Mouse (Mus musculus): ENCODE measurements around the gene Cd320. TPM values are rescaled to one million over a fixed set of nuclear protein-coding genes. Genes with fewer than 3 reads are reported as not detected.
"Not testable (repeated sequence)": the region's sequence is repeated elsewhere in the genome, so short reads cannot be mapped to it uniquely, and the experiment has no call there.

The Cd320 gene
- polyA plus RNA-seq, 1 experiment from 2014 or later = 59.8 TPM

DNA sequence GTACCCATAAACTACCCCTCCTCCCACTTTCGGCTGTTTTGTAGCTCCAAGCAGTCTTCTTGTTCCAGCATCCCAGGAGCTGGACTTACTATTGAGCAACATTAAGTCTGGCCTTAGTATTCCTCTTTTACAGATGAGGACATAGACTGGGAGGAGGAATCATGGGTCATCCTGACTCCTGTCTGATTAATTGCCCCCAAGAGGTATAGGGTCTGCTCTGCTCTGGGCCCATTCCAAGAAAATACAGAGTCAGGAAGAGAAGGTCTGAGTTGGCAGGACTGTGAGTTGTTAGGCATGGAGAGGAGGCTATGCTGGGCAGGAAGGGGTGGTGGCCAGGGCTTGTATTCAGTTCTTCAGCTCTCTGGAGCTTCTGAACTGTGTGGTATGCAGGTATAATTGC is 1.3 kb downstream of the Cd320 start:
- peak overlapping the region; percentile 90 for H3K4me3 ChIP-seq (replicated peaks; ENCODE audit: low read depth, low read length)
- DNase-seq (no peak), ATAC-seq (ENCODE audit: low FRiP score, low TSS enrichment) (no peak)
- peak overlapping the region; percentile 95 for H3K4me2 ChIP-seq (ENCODE audit: low read length)
- peaks cover 15% of the 10 kb centered on the region for H3K4me1 ChIP-seq (ENCODE audit: control insufficient read depth, insufficient read depth, low read length)
- WGBS = 77% methylated on average over 1 of the region's 1 CpGs
- H3K27ac ChIP-seq (replicated peaks; ENCODE audit: low read depth, low read length) = no peak overlapping the region
- H3K9me3 ChIP-seq (ENCODE audit: control insufficient read depth, low read length) = no peaks in the 10 kb centered on the region
- peaks cover 30% of the 10 kb centered on the region for H3K36me3 ChIP-seq (ENCODE audit: control insufficient read depth, insufficient read depth, low read length)
- H3K27me3 ChIP-seq (ENCODE audit: control insufficient read depth, insufficient read depth, low read length) = no peaks in the 10 kb centered on the region
- peak overlapping the region; percentile 72; the same call in 1 of the 2 replicates for H3K9ac ChIP-seq (replicated peaks; ENCODE audit: low read length)

DNA sequence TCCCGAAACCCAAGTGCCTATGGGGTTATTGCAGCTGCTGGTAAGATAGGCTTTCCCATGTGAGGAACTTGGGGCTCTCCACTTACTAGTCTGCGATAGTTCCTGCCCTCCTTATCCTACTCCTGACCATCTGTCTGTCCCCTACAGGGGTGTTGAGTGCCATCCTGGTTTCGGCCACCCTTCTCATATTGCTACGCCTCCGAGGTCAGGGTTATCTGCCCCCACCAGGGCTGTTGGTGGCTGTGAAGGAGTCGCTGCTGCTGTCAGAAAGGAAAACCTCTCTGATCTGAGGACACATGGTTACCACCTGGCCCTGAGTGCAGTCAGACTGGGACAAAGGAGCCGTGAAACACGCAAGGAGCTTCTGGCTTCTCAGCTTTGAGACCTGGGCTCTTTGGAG is 5.2 kb downstream of the Cd320 start:
- Histone ChIP-seq H3K9ac (replicated peaks; ENCODE audit: low read length) (no peak overlapping the region), H3K9me3 (ENCODE audit: control insufficient read depth, low read length) (no peaks in the 10 kb centered on the region), H3K36me3 (ENCODE audit: control insufficient read depth, insufficient read depth, low read length) (peaks cover 32% of the 10 kb centered on the region)

DNA sequence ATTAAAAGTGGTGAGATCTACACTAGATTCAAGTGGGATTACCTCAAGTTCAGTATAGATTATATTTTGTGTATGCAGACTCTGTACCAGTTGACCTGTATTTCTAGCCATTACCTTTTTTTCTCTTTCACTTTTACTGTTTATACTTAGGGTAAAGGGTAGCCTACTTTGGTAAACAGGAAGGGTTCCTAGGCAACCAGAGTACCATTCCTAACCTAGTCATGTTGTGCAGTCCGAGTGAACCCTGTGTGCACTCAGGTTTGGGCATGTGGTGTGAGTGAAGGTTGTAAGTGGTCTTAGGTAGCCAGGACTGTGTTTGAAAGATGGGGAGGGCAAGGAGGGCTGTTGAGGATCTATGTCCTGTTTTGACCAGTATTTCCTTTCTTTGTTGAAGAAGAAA is 8.4 kb downstream of the Cd320 start:
- no peak for DNase-seq
- no peak overlapping the region for H3K9ac ChIP-seq (replicated peaks; ENCODE audit: low read length)
- no peaks in the 10 kb centered on the region for H3K4me1 ChIP-seq (ENCODE audit: control insufficient read depth, insufficient read depth, low read length)

More for the DNA sequence above, 5.2 kb downstream of the Cd320 start:
- ATAC-seq (ENCODE audit: low FRiP score, low TSS enrichment) (no peak), DNase-seq (no peak)
- Histone ChIP-seq H3K27me3 (ENCODE audit: control insufficient read depth, insufficient read depth, low read length) (no peaks in the 10 kb centered on the region), H3K4me1 (ENCODE audit: control insufficient read depth, insufficient read depth, low read length) (peaks cover 15% of the 10 kb centered on the region), H3K27ac (replicated peaks; ENCODE audit: low read depth, low read length) (no peak overlapping the region), H3K4me2 (ENCODE audit: low read length) (no peak overlapping the region), H3K4me3 (replicated peaks; ENCODE audit: low read depth, low read length) (no peak overlapping the region)
- 95% methylated on average over 8 of the region's 8 CpGs for WGBS

DNA sequence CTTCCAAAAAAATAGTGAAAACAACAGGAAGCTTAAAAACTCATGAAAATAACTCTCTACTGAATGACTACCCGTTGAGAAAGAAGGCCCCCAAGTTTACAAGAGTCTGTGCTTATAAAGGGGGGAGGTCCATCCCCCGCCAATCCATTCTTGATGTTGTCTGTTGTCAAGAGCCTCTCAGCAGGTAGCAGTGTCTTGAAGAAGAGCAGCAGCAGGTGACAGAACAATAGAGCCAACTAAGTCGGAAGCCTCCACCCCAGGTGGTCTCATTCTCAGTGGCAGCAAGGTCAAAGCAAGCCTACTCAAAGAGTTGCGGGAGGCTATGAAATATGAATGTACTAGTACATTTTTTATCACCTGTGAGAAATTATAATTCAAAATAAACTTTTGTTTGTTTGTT is 14.9 kb downstream of the Cd320 start:
- H3K27me3 ChIP-seq (ENCODE audit: control insufficient read depth, insufficient read depth, low read length) = no peaks in the 10 kb centered on the region
- H3K27ac ChIP-seq (replicated peaks; ENCODE audit: low read depth, low read length) = no peak overlapping the region
- no peak overlapping the region for H3K4me3 ChIP-seq (replicated peaks; ENCODE audit: low read depth, low read length)
- no peaks in the 10 kb centered on the region for H3K4me1 ChIP-seq (ENCODE audit: control insufficient read depth, insufficient read depth, low read length)
- WGBS = 60% methylated on average over 4 of the region's 4 CpGs
- no peak overlapping the region for H3K9ac ChIP-seq (replicated peaks; ENCODE audit: low read length)
- no peak overlapping the region for H3K4me2 ChIP-seq (ENCODE audit: low read length)
- H3K36me3 ChIP-seq (ENCODE audit: control insufficient read depth, insufficient read depth, low read length) = no peaks in the 10 kb centered on the region
- no peaks in the 10 kb centered on the region for H3K9me3 ChIP-seq (ENCODE audit: control insufficient read depth, low read length)
- no peak for ATAC-seq (ENCODE audit: low FRiP score, low TSS enrichment)
- no peak for DNase-seq

More for the DNA sequence above, 8.4 kb downstream of the Cd320 start:
- Histone ChIP-seq H3K4me3 (replicated peaks; ENCODE audit: low read depth, low read length) (no peak overlapping the region), H3K27ac (replicated peaks; ENCODE audit: low read depth, low read length) (no peak overlapping the region), H3K4me2 (ENCODE audit: low read length) (no peak overlapping the region), H3K36me3 (ENCODE audit: control insufficient read depth, insufficient read depth, low read length) (peaks cover 31% of the 10 kb centered on the region), H3K27me3 (ENCODE audit: control insufficient read depth, insufficient read depth, low read length) (no peaks in the 10 kb centered on the region), H3K9me3 (ENCODE audit: control insufficient read depth, low read length) (no peaks in the 10 kb centered on the region)
- no peak for ATAC-seq (ENCODE audit: low FRiP score, low TSS enrichment)
- 84% methylated on average over 1 of the region's 1 CpGs for WGBS

DNA sequence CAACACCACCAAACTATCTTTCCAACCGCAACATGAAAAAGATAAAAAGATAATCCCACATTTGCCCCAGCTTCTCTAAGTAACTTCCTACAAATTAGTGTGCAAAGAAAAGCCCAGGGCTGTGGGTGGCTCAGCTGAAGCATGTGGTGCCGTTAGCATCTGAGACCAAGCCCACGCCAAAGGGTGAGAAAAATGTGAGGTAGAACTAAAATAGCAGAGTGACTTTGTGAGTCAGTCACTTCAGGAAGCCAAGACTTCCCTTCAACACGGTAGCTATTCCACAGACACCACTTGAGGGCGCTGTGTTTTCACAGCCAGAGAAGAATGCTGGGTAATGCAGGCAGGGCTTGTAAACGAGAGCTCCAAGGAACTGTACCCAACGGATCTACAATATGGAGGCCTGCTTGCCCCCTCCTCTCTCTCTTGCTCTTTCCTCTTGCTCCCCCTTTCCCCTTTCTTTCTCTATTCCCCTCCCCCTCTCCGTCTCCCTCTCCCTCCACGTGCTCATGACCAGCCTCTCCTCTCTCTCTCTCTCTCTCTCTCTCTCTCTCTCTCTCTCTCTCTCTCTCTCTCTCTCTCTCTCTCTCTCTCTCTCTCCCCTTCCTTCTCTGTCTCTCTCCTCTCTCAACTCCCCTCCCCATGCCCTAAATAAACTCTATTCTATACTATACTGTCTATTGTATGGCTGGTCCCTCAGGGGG is 22.6 kb downstream of the Cd320 start:
- Histone ChIP-seq H3K4me2 (ENCODE audit: low read length) (no peak overlapping the region), H3K4me1 (ENCODE audit: control insufficient read depth, insufficient read depth, low read length) (no peaks in the 10 kb centered on the region), H3K9me3 (ENCODE audit: control insufficient read depth, low read length) (no peaks in the 10 kb centered on the region), H3K36me3 (ENCODE audit: control insufficient read depth, insufficient read depth, low read length) (no peaks in the 10 kb centered on the region), H3K27me3 (ENCODE audit: control insufficient read depth, insufficient read depth, low read length) (no peaks in the 10 kb centered on the region), H3K27ac (replicated peaks; ENCODE audit: low read depth, low read length) (no peak overlapping the region), H3K9ac (replicated peaks; ENCODE audit: low read length) (no peak overlapping the region), H3K4me3 (replicated peaks; ENCODE audit: low read depth, low read length) (no peak overlapping the region)
- ATAC-seq (ENCODE audit: low FRiP score, low TSS enrichment) = no peak
- 42% methylated on average over 9 of the region's 9 CpGs for WGBS
- peak; percentile 3 for DNase-seq

DNA sequence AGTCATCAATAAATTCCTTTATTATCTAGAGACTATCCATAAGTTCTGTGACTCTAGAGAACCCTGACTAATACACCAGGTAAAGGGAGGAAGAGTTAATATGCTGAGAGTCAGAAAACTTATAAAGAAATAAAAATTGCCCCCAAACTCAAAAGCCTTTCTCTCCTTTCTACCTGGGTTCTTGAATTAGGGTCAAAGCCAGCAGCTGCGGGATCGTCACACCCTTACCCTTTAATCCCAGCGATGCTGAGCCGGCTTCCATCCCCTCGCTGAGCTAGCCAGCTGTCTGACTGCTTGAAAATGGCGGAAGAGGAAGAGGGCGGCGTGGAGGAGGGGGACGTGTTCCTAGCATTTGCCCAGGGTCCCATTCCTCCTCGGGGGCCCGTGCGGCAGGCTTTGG is 30.6 kb downstream of the Cd320 start, which contains the start of gene Gm7029:
Gm7029 (plus strand) TSS at position 301 of the 400 bp plus-strand sequence.
- H3K9ac ChIP-seq (replicated peaks; ENCODE audit: low read length); H3K27me3 ChIP-seq (ENCODE audit: control insufficient read depth, insufficient read depth, low read length); H3K36me3 ChIP-seq (ENCODE audit: control insufficient read depth, insufficient read depth, low read length); DNase-seq; H3K4me1 ChIP-seq (ENCODE audit: control insufficient read depth, insufficient read depth, low read length); ATAC-seq (ENCODE audit: low FRiP score, low TSS enrichment); H3K27ac ChIP-seq (replicated peaks; ENCODE audit: low read depth, low read length); H3K9me3 ChIP-seq (ENCODE audit: control insufficient read depth, low read length); H3K4me3 ChIP-seq (replicated peaks; ENCODE audit: low read depth, low read length); H3K4me2 ChIP-seq (ENCODE audit: low read length): not testable (repeated sequence)
- 76% methylated on average over 3 of the region's 12 CpGs for WGBS

DNA sequence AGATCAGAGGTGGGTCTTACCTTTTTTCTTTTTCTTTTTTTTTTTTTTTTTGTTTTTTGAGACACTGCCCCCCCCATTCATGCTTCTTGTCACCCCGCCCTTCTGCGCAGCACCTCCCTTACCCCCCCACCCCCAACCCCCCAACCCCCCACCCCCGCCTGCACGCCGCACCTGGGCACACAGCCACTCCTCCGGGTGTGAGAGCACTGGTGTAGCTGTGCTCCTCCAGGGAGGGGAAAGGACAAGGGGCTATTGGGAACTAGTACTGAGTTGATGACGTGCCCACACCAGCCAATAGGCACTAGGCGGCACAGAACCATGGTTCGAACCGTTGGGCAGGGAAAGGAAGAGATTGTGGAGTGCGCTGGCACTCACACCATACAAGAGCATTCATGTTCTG is 31.5 kb downstream of the Cd320 start:
- Histone ChIP-seq H3K27me3 (ENCODE audit: control insufficient read depth, insufficient read depth, low read length) (no peaks in the 10 kb centered on the region), H3K4me1 (ENCODE audit: control insufficient read depth, insufficient read depth, low read length) (no peaks in the 10 kb centered on the region), H3K36me3 (ENCODE audit: control insufficient read depth, insufficient read depth, low read length) (0 out of 2 replicates have a peak, but pooled peaks cover 3% of the 10 kb centered on the region), H3K9me3 (ENCODE audit: control insufficient read depth, low read length) (no peaks in the 10 kb centered on the region), H3K9ac (replicated peaks; ENCODE audit: low read length) (no peak overlapping the region), H3K4me2 (ENCODE audit: low read length) (no peak overlapping the region), H3K4me3 (replicated peaks; ENCODE audit: low read depth, low read length) (no peak overlapping the region), H3K27ac (replicated peaks; ENCODE audit: low read depth, low read length) (no peak overlapping the region)
- ATAC-seq (ENCODE audit: low FRiP score, low TSS enrichment) (no peak), DNase-seq (no peak)
- 82% methylated on average over 11 of the region's 11 CpGs for WGBS

DNA sequence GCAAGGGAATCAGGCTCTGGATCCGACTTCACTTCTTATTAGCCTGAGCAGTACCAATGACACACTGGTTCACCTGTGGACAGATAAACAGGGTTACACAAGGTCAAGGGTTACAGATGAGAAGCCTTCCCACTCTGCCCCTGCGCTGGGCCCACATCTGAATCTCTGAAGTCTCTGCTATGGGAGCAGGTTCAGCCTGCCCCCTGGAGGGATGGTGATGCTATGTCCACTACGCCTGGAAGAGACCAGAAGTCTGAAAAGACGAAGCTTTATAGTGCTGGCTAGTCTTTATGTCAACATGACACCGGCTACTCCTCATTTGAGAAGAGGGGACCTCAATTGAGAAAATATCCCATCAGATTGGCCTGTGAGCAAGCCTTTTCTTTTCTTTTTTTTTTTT is 32.9 kb downstream of the Cd320 start:
- not testable (repeated sequence) for H3K9me3 ChIP-seq (ENCODE audit: control insufficient read depth, low read length); DNase-seq; H3K4me1 ChIP-seq (ENCODE audit: control insufficient read depth, insufficient read depth, low read length); H3K36me3 ChIP-seq (ENCODE audit: control insufficient read depth, insufficient read depth, low read length); H3K27ac ChIP-seq (replicated peaks; ENCODE audit: low read depth, low read length); H3K9ac ChIP-seq (replicated peaks; ENCODE audit: low read length); H3K4me2 ChIP-seq (ENCODE audit: low read length); ATAC-seq (ENCODE audit: low FRiP score, low TSS enrichment); H3K27me3 ChIP-seq (ENCODE audit: control insufficient read depth, insufficient read depth, low read length); H3K4me3 ChIP-seq (replicated peaks; ENCODE audit: low read depth, low read length)
- WGBS = 81% methylated on average over 5 of the region's 5 CpGs

DNA sequence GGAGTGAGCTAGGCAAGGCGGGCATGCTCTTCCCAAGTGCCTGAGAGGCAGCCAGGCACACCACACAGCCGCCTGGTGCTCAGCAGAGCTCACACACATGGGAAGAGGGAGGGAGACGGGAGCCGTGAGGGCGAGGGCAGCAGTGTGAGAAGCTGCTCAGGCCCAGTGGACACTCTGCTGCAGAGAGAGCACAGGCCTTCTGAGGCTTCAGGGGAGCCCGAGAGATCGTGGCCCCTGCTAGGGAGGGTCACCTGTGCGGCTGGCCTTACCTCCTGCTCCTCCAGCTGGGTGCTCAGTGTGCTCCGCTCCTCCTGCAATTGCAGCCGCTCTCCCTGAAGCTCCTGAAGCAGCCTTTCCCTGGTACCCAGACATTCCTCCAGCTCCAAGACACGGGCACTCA is 41.4 kb downstream of the Cd320 start:
- WGBS = 94% methylated on average over 10 of the region's 11 CpGs
- H3K4me3 ChIP-seq (replicated peaks; ENCODE audit: low read depth, low read length); H3K27me3 ChIP-seq (ENCODE audit: control insufficient read depth, insufficient read depth, low read length); ATAC-seq (ENCODE audit: low FRiP score, low TSS enrichment); DNase-seq; H3K4me2 ChIP-seq (ENCODE audit: low read length); H3K27ac ChIP-seq (replicated peaks; ENCODE audit: low read depth, low read length); H3K9ac ChIP-seq (replicated peaks; ENCODE audit: low read length); H3K9me3 ChIP-seq (ENCODE audit: control insufficient read depth, low read length); H3K4me1 ChIP-seq (ENCODE audit: control insufficient read depth, insufficient read depth, low read length); H3K36me3 ChIP-seq (ENCODE audit: control insufficient read depth, insufficient read depth, low read length): not testable (repeated sequence)
